Mouse (Mus musculus) ES-E14 (cell line): ENCODE results near the gene Pnmt.

Experiments
- HCFC1 ChIP-seq: IDR thresholded peaks from 2 replicates; pipeline ENCODE4 v1.6.1; 2012; ENCODE audit warnings: low read length, inconsistent platforms, borderline replicate concordance; ENCODE audit not compliant: insufficient read depth
- ZC3H11A ChIP-seq: IDR thresholded peaks from 2 replicates; pipeline ENCODE4 v1.6.1; 2012; ENCODE audit warnings: low read depth, mild to moderate bottlenecking, inconsistent platforms, low read length, borderline replicate concordance

DNA sequence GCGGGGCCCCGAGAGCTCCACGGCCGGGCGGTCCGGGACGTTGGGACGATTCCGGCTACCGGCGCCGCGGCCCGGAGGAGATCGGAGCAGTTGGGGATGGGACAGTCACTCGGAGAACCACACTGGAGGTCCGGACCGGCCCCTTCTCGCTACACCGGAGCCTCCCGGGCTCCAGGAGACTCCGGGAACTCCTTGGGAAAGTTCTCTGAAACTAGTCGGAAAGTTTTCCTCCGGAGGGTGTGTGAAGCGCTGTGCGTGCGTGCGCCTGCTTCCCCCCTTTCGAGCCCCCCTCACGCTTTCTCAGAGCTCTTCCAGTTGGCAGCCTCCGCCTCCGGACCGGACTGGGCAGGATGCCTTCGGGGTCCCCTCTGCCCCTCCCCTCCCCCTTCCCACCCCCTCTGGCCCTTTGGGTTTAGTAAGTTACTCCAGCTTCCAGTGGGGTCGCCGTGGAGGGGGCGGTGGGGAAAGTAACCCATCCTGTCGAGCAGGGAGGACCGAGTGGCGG is 26.6 kb downstream of the Pnmt start:
- TF ChIP-seq HCFC1 = no peak
- TF ChIP-seq ZC3H11A = no peak
